ENCODE assay signal across 1 mouse cellular context in genomic region chr2:174762310-174762709, GRCm38 (mm10).
TF ChIP-seq lines count a peak whose summit lies in the region.

No protein-coding gene starts in this region.

TF ChIP-seq in CH12.LX, 34 proteins besides CTCF, POLR2A, EP300 and RAD21 (continued from another document):
- TF ChIP-seq BHLHE40 (IDR thresholded peaks at IDR 0.05; ENCODE audit: low read depth, low read length): peak; percentile 85
- 0 out of 2 replicates have a peak, but pooled peaks have one; percentile 10 for TF ChIP-seq ETS1 (conservative IDR thresholded peaks at IDR 0.05; ENCODE audit: low read depth, low read length)
- TF ChIP-seq JUN (IDR thresholded peaks at IDR 0.05; ENCODE audit: insufficient read depth, low read depth, low read length): peak; percentile 18; the same call in 1 of the 2 replicates
- TF ChIP-seq E2F4 (IDR thresholded peaks at IDR 0.05; ENCODE audit: insufficient replicate concordance, low read depth, low read length): no peak
- 0 out of 2 replicates have a peak, but pooled peaks have one; percentile 43 for TF ChIP-seq KAT2A (IDR thresholded peaks at IDR 0.05; ENCODE audit: insufficient replicate concordance, low read length)
